Mouse (Mus musculus): ENCODE data around the gene Abcc4.
"Not testable (repeated sequence)": the region's sequence is repeated elsewhere in the genome, so short reads cannot be mapped to it uniquely, and the experiment has no call there.

Abcc4 gene

GRCm38 (mm10) chr14:118642940-118643591 lies 63.0 kb downstream of the Abcc4 start:
- DNase-seq (ENCODE audit: low read depth, low spot score): not testable (repeated sequence)

- no peak for DNase-seq (ENCODE audit: low read depth, low spot score)
These were observed 63.9 kb downstream of the Abcc4 start for GRCm38 (mm10) chr14:118642140-118642539.

DNA sequence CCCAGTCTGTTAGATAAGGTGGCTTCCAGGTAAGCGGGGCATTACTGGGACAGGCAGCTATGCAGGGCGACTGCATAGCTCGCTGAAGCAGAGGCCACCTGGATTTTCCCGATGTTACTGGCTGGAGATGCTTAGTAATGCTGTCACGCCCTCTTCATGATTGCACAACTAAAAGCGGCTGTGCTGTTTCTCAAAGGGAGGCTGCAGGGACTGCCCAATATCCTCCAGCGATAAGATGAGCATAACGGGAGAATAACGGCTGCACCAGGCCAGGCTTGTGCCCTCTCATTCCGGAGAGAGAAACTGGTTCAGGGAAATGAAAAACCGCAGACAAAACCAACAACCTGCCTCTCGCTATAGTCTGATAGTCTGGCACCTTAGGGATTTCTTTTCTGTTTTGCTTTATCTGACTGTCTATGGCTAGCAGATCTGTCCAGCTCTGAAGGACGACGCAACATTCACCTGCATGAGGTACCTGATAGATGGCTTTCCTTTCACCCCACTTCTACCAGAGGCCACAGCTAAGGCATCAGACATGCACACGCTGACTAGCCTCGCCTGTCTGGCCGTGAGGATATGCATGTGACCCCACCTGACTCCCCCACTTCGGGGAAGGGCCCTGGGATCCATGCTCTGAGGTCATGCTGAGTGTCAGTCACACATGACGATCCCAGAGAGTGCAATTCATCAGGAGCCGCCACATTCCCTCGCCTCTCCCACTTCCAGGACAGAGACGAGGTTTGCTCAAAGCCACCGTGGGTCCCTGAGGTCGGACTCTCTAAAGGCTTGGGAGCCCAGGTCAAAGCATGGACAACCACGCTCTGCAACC lies 67.4 kb downstream of the Abcc4 start:
- no peak for DNase-seq (ENCODE audit: low read depth, low spot score)

- DNase-seq (ENCODE audit: low read depth, low spot score): peak; percentile 74
These were observed 70.4 kb downstream of the Abcc4 start for GRCm38 (mm10) chr14:118635493-118636183.

DNA sequence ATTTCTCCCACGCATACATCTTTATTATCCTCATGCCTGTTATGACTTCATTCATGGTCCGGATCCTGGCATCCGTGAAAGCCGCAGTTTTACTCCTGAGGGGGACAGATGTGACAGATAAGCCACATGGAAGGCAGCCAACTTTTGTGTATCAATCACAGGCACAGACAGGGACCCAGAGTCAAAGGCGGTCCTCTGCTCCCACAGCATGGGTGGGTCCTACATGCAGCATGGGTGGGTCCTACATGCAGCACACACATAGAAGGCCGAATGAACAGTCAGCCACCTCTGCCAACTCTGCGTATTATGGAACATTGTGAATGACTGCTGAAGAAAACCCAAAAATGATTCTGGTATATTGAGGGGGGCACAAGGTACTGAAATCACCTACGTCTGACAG lies 76.4 kb downstream of the Abcc4 start:
- DNase-seq (ENCODE audit: low read depth, low spot score): no peak

DNA sequence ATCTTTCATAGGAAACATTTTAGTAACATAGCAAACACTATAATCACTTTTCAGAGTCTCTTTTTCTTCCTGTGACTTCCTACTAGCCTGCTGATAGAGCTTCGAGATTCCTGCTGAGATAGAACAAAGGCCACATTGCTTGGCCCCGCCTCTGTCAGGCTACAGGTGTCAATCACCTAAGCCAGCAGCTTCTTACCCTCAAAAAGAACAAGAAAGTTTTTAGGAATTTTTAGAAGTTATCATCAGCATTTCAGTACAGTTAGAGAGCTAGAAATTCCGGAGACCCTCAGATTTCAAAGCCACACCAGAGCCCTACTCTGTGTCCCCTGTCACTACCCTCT lies 84.6 kb downstream of the Abcc4 start:
- no peak for DNase-seq (ENCODE audit: low read depth, low spot score)

- DNase-seq (ENCODE audit: low read depth, low spot score): no peak
These were observed 85.1 kb downstream of the Abcc4 start for GRCm38 (mm10) chr14:118620773-118621448.

DNA sequence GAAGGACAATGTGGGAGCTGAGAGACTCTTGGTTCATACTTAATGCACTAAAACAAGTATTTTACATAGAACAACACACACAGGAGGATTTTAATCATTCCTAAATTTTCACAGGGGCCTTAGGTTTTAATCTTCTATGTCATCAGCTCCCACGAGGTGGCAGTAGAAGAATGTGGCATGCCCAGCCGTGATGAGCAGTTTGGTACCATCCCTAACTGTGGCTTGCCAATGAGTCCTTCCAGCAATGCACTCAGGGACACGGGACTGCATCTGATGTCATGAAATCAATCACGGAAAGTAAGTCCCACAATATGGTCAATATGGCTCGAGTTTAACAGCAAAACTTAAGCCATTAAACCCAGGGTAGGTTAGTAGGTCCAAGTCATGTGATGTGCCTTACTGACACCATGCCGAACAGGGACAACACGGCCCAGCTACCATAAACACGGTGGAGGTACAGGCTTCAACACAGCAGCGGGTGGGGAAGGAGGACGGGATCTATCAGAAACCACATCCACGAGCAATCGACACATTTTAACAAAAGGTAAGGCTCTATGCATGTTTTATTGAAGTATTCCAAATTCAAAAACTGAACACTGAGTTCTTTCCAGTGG lies 89.2 kb downstream of the Abcc4 start:
- peak; percentile 82 for DNase-seq (ENCODE audit: low read depth, low spot score)

- no peak for DNase-seq (ENCODE audit: low read depth, low spot score)
These were observed 92.3 kb downstream of the Abcc4 start for GRCm38 (mm10) chr14:118613734-118614133.

DNA sequence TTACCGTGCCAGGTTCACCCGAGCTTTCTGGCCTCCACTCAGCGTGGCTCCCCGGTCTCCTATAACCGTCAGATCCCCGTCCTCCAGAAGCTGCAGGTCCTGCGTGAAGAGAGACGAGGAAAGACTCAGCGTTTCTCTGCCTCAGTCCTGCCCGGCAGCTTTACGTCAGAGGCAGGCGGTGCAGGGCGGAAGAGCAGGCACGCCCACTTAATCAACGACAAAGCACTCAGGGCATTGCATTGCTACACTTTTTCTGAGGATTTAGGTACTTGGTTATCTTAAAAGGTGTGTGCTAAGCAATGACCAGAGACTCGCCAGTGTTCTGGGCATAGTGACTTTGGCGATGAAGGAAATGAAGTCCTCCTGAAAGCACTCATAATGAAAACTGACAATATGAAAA lies 94.3 kb downstream of the Abcc4 start:
- no peak for DNase-seq (ENCODE audit: low read depth, low spot score)

DNA sequence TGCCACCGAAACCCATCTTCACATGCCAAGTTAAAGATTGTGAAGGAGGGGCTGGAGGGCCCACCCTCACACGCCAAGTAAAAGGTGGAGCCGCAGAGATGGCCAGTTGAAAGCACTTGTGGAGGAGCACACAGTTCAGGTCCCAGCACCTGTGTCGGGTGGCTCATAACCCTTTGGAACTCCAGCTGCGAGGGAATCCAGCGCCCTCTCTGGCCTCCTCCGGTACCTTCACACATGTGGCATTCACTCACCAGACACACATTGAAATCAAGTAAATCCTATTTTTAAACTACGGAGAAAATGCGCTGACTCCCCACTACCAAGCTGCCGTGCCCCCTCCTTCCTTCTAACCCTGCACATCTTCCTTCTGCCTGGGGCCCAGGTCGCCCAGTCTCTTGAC lies 95.2 kb downstream of the Abcc4 start:
- no peak for DNase-seq (ENCODE audit: low read depth, low spot score)

DNA sequence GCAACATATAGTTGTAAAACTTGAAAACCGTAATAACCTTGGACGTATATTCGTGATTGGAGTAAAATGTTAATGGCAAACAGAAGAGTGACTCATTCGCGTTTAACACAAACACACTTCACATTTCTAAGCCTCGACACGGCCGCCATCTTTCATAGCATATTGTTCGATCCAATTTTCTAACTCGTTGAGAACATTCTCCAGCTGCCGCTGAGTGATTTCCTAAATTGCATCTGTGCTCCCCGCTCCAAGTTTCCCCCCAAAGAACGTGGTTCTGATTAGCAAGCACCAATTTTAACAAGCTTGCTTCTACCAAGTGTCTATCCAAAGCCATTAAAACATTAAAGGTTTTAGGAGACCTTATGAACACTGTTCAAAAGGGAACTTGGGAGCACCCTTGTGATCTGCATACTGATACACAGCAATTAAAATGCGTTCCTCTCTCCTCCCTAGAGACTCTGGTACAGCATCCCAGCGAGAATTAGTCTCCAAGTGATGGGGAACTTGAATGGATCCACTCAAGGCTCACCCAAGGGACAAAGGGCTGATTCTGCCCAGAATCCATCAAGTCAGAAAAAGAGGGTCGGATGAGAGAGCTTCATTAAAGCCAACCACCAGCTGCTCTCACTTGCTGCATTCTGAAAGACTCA lies 97.1 kb downstream of the Abcc4 start:
- DNase-seq (ENCODE audit: low read depth, low spot score): peak; percentile 36

DNA sequence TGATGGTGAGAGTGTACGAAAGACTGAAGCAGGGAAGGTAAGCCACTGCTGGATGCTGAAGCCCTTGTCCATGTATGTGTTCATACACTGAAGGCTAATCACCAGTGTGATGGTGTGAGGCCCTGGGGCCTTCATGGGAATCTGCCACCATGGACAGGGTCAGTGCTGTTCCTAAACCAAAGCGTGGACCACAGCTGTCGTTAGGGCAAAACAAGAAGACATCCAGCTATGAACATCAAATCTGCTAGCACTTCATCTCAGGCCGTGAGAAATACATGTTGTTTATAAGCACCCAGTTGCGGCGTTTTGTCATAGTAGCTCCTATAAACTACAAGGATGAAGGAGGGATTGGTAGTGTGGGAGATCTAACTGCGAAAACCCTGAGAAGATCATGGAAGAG lies 97.7 kb downstream of the Abcc4 start:
- DNase-seq (ENCODE audit: low read depth, low spot score): no peak

- DNase-seq (ENCODE audit: low read depth, low spot score): no peak
These were observed 99.5 kb downstream of the Abcc4 start for GRCm38 (mm10) chr14:118606476-118606875.

DNA sequence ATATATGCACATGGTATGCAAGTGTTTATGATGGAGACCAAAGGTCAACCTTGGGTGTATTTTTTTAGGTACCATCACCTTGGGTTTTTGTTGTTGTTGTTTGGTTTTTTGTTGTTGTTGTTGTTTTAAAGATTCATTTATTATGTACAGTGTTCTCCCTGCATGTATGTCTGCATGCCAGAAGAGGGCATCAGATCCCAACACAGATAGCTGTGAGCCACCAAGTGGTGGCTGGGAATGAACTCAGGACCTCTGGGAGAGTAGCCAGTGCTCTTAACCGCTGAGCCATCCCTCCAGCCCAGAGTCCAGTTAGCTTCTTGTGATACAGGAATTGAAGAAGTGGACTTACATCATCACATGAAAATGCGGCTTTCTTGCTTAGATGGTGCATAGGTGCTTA lies 101.1 kb downstream of the Abcc4 start:
- DNase-seq (ENCODE audit: low read depth, low spot score): no peak

DNA sequence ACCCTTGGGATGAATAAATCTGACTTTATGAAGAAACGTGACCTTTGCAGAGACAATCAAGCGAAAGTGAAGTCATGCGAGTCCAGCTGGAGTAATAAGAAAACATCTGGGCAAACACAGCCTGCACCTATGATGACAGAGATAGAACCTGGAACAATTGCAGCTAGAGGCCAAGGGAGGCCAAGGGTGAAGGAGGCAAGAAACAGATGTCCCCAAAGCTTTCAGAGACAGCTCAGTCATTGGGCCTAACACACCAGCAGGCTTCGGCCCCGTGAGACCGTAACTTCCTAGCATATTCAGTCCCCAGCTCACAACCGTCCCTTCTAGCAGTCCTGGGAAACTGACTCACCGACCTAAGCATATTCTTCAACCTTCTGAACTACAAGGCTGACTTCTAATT lies 104.0 kb downstream of the Abcc4 start:
- DNase-seq (ENCODE audit: low read depth, low spot score): no peak

- no peak for DNase-seq (ENCODE audit: low read depth, low spot score)
These were observed 105.3 kb downstream of the Abcc4 start for GRCm38 (mm10) chr14:118600746-118601145.

DNA sequence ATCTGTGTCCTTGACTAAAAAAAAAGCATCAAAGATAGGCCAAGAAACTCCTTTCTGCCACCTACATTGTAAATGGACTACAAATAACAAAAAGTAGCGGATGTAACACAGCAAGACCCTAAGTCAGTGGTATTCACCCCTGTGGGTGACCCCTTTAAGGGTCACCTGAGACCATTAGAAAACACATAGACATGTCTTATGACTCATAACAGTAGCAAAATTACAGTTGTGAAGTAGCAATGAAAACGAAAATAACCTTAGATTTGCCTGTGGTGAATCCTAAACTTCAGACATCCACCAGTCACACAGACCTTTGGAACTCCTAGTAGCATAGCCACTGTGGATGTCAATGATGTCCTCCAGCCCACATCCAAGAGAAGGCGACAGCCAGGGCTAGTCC lies 107.3 kb downstream of the Abcc4 start:
- no peak for DNase-seq (ENCODE audit: low read depth, low spot score)

GRCm38 (mm10) chr14:118594463-118594862 lies 111.6 kb downstream of the Abcc4 start:
- no peak for DNase-seq (ENCODE audit: low read depth, low spot score)

GRCm38 (mm10) chr14:118591477-118592403 lies 114.3 kb downstream of the Abcc4 start:
- peak; percentile 71 for DNase-seq (ENCODE audit: low read depth, low spot score)
